Mouse (Mus musculus): ENCODE measurements around the gene Dlgap1. TPM values are rescaled to one million over a fixed set of nuclear protein-coding genes. Genes with fewer than 3 reads are reported as not detected.

Gene Dlgap1
- total RNA-seq, 4 experiments from 2014 or later, result 456 to 507 (median 496) TPM

DNA sequence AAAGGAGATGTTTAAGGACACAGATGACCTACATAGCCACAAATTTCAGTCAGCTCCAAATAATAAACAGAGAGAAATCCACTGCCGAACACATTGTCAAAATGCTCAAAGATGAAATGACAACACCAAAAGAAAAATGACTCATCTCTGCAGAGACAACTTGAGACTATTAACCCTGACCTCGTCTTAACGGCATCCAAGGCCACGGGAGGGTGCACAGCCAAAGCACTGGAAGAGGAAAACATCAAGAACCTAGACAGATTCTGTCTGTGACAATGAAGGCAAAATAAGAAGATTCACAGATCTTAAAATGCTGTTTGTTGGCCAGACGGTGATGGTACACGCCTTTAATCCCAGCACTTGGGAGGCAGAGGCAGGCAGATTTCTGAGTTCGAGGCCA is 370.9 kb downstream of the Dlgap1 start:
- no peak for DNase-seq (ENCODE audit: low spot score in 2 of 2)

DNA sequence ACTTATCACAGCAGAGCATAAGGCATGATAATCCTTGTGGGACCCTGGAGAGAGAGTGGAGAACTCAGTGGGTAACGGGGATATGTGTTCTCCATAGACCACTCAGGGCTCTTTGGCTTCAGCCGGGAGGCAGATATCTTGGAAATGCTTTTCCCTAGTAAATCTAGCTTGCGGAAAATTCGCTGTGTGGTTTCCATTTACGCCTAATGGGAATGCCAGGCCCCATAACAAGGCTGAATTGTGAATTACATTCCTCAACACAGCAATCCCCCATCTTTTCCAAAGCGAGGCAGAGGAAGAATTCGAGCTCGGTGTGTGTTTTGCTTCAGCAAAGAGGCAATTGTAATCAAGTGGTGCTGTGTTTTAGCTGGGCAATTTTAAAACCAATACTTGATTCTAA is 372.4 kb downstream of the Dlgap1 start:
- no peak for DNase-seq (ENCODE audit: low spot score in 2 of 2)

DNA sequence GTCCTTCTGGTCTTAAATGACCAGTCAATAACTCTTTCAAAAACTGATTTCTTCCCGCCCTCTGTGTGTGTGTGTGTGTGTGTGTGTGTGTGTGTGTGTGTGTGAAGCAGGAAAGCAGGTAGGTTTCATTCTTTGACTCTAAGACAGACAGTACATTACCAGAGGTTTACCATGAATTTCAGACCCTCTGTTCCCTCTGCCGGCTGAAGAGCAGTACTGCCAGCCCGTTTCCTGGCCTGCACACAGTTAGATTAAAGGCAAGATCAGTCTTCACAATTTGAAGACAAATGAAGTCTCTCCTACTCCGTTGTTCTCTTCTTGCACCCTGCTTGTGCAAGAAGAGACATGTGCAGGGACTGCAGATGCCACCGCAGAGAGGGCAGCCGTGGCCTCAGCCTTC is 373.0 kb downstream of the Dlgap1 start:
- no peak for DNase-seq (ENCODE audit: low spot score in 2 of 2)

DNA sequence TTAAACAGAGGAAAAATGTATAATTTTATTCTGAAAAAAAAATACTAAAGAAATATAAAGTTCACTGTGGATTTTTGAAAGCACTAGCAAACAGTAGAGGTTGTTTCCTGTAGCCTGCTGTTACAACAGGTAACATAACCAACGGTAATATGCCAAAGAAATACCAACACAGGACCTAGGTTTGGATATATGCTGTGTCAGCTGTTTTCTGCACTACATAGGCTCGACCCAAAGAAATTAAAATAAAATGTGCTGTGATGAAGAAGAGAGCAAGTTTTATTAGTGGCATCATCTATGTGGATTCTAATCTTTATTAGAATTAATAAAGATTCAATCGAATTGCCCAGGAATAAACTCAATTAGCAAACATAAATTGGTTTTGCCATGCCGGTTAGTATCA is 378.5 kb downstream of the Dlgap1 start:
- DNase-seq (ENCODE audit: low spot score in 2 of 2), result no peak

DNA sequence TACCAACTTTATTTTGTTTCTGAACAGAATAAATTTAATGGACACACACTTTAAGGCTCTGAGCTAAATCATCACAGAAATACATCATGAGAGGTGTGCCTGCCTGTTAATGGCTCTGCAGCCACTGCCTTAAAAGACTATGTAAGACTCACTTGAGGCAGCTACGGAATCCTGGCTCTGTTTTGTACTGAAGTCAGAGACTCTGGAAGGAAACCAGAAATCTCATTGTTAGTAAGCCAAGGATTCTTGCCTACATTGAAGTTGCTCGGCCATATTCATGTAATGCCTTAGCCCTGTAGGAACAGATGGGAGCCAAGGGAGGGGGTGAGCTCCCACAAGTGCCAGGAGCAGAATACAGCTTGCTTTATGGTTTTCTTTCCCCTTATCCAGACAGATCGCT is 394.7 kb downstream of the Dlgap1 start:
- DNase-seq (ENCODE audit: low spot score in 2 of 2), result peak; percentile 62

DNA sequence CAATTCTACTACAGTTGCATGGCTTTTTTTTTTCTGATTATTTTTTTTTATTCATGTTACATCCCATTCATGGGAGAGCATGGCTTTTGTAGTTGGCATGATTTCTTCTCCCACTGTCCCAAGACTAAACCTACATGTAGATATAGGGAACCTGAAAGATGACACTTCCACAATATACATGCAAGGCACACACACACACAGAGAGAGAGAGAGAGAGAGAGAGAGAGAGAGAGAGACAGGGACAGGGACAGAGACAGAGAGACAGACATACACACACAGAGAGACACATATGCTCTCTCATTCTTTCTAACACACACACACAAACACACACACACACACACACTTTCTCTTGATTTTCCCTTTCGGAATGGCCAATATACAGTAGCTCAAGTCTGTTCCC is 395.1 kb downstream of the Dlgap1 start:
- DNase-seq (ENCODE audit: low spot score in 2 of 2), result no peak

DNA sequence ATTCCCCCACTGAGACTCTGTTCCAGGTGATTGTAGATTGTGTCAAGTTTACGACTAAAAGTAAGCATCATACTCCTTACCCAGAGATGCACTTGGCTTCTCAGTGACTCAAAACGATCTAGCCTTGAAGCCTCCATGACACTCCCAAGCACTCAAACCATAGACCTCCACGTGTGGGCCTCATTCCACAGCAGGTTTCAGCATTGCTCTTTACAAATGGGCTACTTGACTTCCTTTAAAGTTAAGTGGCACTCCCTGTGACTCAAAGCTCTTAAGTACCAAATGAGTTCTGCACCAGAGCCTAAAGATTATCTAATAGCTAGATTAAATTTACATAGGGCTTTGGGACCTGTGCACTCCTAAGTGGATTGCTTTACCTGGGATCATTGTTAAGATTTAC is 400.3 kb downstream of the Dlgap1 start:
- no peak for DNase-seq (ENCODE audit: low spot score in 2 of 2)

DNA sequence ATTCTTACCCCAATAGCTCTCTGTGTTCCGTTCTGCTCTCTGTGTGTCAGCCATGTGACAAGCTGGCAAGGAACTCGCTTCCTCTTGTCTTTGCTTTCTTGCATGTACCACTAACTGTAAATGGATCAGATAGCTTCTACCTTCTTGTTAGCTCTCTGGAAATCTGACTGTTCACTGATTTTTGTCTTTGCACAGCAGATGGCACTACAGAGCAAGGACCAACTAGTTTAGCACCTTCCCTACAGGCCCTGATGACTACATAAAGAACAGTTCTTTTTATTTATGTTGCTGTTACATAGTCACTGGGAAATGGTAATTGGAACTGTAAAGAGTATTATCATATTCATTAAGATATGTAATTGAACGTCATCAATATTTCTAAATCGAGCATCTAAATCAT is 408.1 kb downstream of the Dlgap1 start:
- DNase-seq (ENCODE audit: low spot score in 2 of 2), result no peak

DNA sequence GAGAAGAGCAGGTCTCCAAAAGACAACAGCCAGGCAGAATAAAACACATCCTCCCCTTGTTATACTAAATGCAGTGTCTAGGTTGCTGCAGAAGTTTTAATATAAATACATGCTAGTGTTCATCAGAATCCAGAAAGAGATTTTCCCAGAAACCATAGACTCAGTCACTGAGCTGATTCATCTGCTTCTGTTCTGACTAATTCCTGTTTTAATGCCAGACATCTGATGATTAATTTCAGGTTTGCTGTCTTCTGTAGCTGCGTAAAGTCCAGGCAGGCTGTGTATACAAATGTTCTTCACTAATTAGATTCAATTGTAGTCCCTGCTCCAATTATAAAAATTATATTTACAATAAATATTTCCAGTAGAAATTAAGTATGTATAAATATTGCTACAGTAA is 419.6 kb downstream of the Dlgap1 start:
- no peak for DNase-seq (ENCODE audit: low spot score in 2 of 2)

DNA sequence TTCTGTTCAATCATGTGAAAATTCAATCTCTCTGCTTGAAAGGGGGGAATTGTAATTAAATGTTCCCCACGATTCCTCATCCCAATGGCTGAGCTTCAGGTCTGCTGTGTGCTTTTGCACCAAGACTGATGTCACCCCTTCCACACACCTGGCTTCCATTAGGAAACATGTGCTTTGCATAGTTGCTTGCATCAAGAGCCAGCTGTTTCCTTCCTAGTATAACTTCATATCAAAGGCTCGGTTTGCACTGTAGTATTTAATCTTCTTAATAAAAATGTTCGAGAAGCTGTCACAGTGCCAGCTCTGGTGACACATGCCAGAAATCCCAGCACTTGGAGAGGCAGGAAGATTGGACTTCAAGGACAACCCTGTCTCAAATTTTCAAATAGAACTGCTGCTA is 428.3 kb downstream of the Dlgap1 start:
- DNase-seq (ENCODE audit: low spot score in 2 of 2), result no peak

DNA sequence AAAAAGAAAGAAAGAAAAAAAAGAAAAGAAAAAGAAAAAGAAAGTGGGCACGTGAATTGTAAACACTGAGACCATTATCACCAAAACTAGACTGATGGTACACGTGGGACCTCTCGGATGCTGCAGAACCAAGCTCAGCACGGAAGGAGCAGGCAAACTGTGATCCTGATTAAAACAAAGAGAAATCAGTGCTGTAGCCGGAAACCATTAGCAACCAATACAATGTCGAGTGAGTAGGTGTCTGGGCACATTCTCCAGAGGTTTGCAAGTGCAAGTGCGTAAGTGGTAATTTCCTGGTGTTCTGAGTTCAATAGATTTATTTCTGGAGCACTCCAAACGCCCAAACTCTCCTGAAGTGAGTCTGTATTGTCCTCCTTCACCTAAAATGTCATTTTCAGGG is 428.8 kb downstream of the Dlgap1 start:
- DNase-seq (ENCODE audit: low spot score in 2 of 2), result no peak

DNA sequence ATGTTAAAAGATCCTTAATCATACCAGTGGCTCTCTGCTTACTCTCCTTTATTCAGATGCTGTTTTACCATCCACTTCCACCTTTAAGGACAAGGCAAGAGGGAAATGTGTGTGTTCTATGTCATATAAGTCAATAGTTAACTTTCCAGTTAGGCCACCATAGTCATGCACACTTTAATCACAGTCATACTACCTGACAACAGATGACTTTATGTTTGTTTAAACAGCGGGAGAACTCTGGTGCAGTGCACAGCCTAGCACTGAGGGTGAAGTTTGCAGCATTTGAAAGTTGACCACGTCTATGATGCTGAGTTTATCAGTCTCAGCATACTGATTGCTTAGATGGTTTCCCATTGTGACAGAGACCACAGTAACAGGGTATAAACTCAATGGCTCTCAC is 433.0 kb downstream of the Dlgap1 start:
- no peak for DNase-seq (ENCODE audit: low spot score in 2 of 2)

DNA sequence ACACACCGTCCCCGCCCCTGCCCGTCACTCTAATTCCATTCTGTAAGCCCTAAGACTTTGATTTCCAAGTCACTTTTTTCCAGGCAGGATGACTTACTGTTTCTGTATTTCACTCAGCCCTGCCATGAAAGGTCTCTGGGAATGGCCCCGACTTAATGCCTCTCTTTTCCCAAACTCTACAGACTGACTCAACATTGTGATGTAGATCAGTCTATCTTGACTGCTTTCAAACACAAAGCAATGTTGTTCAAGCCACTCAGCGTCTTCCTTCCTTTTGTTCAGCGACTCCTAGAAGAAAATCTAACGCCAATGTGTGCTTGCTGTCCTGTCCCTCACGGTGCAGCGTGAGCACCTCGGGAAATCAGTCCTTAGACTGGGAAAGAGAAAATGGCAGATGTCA is 434.9 kb downstream of the Dlgap1 start:
- DNase-seq (ENCODE audit: low spot score in 2 of 2), result no peak

DNA sequence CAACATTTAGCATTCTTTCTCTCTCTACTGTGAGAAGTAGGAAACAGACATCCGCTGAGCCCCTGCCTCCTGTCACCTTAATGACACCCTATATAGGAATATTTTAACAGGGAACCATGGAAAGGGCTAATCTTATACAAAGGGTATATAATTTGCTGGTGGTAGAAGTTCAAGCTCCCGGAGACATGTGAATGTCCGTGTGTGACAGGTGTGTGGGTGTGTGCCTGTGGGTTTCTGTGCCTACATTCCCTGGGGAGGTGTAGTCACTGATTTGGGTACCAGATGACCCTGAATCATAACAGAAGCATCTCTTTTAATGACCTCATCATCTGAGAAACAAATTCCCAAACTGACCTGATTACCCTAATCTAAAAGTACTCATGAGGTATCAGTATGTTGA is 445.3 kb downstream of the Dlgap1 start:
- no peak for DNase-seq (ENCODE audit: low spot score in 2 of 2)

DNA sequence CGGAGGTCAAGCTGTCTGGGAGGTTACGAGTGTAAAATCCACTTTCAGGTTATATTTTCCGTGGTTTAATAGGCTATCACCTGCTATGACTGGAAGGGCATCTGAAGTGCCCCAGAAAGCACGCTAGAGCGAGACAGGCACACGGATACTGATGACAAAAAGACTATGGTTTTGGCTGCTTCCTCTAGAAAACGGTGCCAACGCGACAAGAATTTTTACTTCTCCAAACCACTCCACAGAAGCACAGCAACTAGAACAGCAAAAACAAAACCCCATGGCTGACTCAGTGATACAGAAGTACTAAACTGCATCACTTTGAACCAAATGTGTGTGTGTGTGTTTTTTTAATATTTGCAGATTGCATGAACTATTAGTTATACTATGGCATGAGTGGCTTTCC is 459.0 kb downstream of the Dlgap1 start:
- no peak for DNase-seq (ENCODE audit: low spot score in 2 of 2)

DNA sequence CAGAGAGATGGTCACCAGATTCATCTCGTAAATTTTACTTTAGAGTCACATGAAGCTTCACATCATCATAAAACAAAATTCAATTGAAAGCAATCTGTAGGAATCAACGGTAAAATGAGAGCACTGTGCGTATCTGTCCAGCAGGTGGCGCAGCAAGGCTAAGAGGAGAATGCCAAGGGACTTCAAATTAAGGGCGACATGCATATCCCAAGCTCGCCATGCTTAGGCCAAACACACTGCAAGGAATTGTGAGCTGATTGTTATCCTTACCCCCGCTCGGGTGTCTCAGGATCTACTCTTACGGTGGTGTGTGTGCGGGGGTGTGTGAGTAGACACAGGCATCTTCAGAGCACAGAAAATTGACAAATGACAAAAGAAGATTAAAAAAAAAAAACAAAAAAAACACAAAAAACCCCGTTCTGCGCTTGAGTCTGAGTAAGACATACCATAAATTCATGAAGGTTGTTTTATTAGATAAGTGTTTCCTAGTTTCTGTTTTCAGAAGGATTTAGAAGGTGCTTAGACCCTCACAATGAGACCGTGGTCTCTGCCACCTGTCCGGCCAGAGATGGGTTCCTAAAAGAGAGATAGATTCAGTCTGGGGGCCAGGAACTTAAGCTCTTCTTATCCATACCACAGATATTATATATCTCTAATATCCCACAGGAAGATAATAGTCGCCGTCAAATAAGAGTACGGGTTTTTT is 461.0 kb downstream of the Dlgap1 start:
- DNase-seq (ENCODE audit: low spot score in 2 of 2), result peak; percentile 71 to 87

DNA sequence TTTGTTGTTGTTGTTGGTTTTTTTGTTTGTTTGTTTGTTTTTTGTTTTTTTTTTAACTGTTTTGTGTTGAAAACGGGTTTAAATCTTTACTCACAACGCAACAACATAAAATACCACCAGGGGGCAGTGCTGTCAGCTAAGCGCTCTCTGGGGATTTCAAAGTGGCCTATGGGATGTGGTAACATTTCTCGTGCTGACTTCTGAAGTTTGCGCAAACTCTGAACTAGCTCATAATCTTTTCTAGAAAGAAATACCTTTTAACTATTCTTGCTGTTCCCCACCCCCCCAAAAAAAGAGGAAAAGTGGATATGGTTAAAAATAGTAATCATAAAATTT is 461.5 kb downstream of the Dlgap1 start:
- peak in 1 of 2 experiments; percentile 63 for DNase-seq (ENCODE audit: low spot score in 2 of 2)

DNA sequence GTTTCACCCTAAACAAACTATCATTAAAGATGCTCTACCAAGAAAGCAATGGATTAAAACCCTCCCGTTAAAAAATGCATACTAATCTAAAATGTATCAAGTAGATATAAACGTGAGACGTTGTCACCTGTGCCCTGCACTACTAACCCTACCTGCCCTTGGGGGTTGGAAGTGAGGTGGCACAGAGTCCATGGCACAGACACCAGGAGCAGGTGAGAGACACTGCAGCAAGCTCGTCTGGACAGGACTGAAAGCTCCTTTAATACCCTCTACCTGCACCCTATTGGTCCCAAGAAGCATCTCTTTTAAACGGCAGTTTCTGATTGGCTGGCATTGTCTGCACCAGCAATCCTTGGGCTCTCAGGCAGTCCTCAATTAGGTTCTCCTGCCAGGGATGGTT is 464.0 kb downstream of the Dlgap1 start:
- no peak for DNase-seq (ENCODE audit: low spot score in 2 of 2)

DNA sequence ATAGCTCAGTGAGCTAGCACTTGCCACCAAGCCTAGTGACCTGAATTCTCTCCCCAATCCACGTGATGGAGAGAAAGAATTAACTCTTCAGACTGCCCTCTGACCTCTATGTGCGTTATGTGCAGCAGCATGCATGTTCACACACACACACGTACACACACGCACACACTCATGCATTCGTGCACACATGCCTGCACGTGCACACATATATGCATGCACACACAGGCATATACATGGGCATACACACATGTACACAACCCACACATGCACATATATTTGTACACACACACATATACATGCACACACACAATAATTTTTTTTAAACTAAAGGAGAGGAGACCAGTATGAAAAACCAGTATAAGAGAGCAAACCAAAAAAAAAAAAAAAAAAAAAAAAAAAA is 465.7 kb downstream of the Dlgap1 start:
- DNase-seq (ENCODE audit: low spot score in 2 of 2), result no peak

DNA sequence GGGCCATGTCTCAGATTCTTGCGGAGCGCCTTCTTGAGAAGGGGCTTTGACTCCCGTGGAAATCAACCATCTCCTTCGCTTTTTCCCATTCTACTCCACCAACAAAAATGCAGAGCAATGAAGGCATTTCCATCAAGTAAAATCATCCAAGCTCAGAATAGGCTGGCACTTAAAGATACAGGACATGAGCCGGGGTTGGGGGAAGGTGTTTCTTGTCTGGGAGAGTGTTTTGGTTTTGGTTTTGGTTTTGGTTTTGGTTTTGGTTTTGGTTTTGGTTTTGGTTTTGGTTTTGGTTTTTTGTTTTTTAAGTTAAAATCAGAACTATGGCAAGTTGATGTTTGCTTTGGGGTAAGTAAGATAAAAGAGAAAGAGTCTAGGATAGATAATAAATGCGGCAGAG is 466.7 kb downstream of the Dlgap1 start:
- DNase-seq (ENCODE audit: low spot score in 2 of 2), result no peak

DNA sequence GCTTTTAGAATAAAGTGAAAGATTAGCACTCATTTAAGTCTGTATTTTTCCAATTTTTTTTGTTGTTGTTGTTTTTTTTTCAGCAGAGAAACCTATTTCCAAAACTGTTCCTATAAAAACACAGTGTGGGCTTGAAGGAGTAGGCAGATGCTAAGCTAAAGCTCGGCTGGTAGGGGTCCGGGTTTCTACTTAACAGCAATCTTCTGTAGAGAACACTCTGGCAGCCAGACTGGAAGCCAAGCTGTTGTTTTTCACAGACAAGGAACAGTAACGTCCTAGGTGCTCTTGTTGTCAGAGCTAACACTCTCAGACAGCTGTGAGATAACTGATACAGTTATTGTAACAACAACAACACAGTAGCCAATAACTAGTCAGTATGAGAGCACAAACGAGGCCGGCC is 468.4 kb downstream of the Dlgap1 start:
- DNase-seq (ENCODE audit: low spot score in 2 of 2), result no peak

DNA sequence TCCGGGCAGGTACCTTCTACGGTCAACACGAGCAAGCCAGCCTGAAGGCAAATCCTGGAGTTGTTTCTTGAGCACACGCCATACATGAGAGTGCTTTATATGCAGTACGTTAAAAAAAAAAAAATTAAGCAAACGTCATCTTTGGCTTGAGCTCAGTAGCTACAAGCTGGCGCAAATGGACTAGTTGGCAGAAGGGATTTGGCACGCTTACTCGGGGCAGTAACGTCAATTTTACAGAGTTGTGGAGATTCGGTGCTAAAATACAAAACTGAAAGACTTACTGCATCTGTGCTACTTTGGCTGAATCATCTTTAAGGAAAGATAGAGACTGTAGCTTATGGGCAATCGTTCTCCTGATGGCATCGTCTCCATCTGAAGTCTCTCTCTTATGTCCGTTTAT is 474.1 kb downstream of the Dlgap1 start:
- DNase-seq (ENCODE audit: low spot score in 2 of 2), result peak; percentile 61 to 62

DNA sequence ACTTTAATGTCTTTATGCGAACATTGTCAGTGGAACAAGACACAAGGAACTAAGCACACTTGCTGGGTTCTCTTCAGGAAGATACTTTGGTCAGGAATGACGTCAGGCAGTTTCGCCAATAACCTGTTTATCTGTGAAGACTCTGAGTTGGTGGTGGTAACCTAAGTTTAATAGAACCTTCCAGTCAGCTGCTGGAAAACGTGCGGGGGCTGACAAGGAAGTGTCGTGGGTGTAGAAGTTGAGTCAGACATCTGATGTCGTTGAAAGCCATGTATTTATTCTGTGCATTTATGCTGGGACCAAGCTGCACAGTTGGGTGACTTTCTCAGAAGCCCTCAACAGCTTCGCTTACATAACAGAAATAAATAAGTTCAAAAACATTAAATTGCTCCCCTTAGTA is 477.6 kb downstream of the Dlgap1 start:
- DNase-seq (ENCODE audit: low spot score in 2 of 2), result peak in 1 of 2 experiments; percentile 54

DNA sequence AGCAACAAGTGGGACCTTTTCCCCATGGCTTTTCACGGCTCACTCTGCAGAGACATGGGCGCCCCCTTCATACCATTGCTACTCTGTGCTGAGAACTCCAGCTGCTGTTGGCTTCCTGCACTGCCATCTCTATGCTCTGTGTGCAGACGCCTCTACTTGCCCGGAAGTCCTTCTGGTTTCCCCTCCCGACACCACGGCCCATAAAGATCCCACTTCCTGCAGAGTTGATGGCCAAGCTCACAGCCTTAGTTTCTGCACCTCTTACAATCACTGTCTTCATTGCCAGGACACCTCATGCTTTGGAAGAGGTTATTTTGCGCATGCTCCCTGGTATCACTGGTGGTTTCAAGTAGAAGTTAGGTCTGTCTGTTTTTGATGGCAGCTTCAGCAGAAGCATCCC is 486.2 kb downstream of the Dlgap1 start:
- no peak for DNase-seq (ENCODE audit: low spot score in 2 of 2)
